Mouse (Mus musculus): ENCODE measurements around the gene Creld1. TPM values are rescaled to one million over a fixed set of nuclear protein-coding genes. Genes with fewer than 3 reads are reported as not detected.

The Creld1 gene
- total and polyA plus RNA-seq, 3 experiments: 3.4 to 12.9 (median 4.3) TPM

- Histone ChIP-seq H3K4me3 (replicated peaks in 1 of 3; ENCODE audit: low read depth in 2 of 3, low read length in 2 of 3, poor library complexity in 1 of 3) (no peak overlapping the region), H3K27ac (ENCODE audit: insufficient read depth, low read depth) (no peak overlapping the region), H3K4me2 (ENCODE audit: insufficient read depth, low read depth, poor library complexity, severe bottlenecking) (no peak overlapping the region), H3K36me3 (replicated peaks in 1 of 2; ENCODE audit: control insufficient read depth in 1 of 2, insufficient read depth in 1 of 2, low read length in 1 of 2) (no peaks in the 10 kb centered on the region), H3K27me3 (replicated peaks) (no peaks in the 10 kb centered on the region), H3K9me3 (replicated peaks; ENCODE audit: low read length) (no peaks in the 10 kb centered on the region), H3K4me1 (ENCODE audit: control insufficient read depth in 1 of 2, insufficient read depth in 2 of 2) (peaks cover 23 to 48% of the 10 kb centered on the region in 2 experiments), H3K79me2 (replicated peaks; ENCODE audit: control insufficient read depth, extremely low read depth, insufficient read depth, poor library complexity, severe bottlenecking) (no peaks in the 10 kb centered on the region), H3K9ac (ENCODE audit: insufficient read depth, low read depth) (no peak overlapping the region)
- no peak for DNase-seq (ENCODE audit: extremely low read depth)
- in situ Hi-C loops (cut with MboI; ENCODE audit: low pct_ligation_motif_present, low pct_unique_long_range_greater_than_20kb, low sequenced_read_pairs): no loop called here
- dilution Hi-C loops (cut with MboI; ENCODE audit: extremely low pct_ligation_motif_present, extremely low pct_unique_long_range_greater_than_20kb, low sequenced_read_pairs): no loop called here
- no peak for TF ChIP-seq GABPA (IDR thresholded peaks at IDR 0.05; ENCODE audit: insufficient replicate concordance, low read depth, low read length)
- no peak for TF ChIP-seq BHLHE40 (IDR thresholded peaks at IDR 0.05; ENCODE audit: low read depth, low read length)
- TF ChIP-seq MAZ (IDR thresholded peaks at IDR 0.05; ENCODE audit: low read depth, low read length): no peak
- TF ChIP-seq HCFC1 (IDR thresholded peaks at IDR 0.05; ENCODE audit: low read depth, low read length): no peak
- TF ChIP-seq KAT2A (IDR thresholded peaks at IDR 0.05; ENCODE audit: insufficient replicate concordance, low read length): no peak
- no peak for TF ChIP-seq IRF4 (IDR thresholded peaks at IDR 0.05; ENCODE audit: low read depth, low read length)
Measured at GRCm38 (mm10) chr6:113433661-113434060, 49.4 kb upstream of the Creld1 start.

DNA sequence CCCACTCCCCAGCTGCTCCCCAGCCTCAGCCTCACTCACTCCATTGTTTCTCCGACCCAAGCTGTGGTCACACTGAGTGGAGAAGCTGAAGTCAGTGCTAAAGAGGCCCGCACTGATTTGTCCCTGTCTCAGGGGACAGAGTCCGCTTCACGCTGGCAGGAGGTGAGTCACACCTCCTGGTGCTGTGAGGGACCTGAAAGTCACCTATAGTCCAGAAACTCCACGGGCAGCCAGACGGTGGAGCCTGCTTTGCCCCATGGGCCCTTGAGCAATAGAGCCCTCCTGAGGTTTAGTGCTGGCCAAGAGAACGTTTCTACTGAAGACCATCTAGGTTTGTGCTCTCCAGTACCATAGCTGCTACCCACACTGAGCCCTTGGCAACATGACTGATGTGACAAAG, 48.4 kb upstream of the Creld1 start:
- Histone ChIP-seq H3K27ac (ENCODE audit: insufficient read depth, low read depth) (no peak overlapping the region), H3K9me3 (replicated peaks; ENCODE audit: low read length) (no peaks in the 10 kb centered on the region), H3K9ac (ENCODE audit: insufficient read depth, low read depth) (no peak overlapping the region), H3K36me3 (replicated peaks in 1 of 2; ENCODE audit: control insufficient read depth in 1 of 2, insufficient read depth in 1 of 2, low read length in 1 of 2) (no peaks in the 10 kb centered on the region), H3K27me3 (replicated peaks) (no peaks in the 10 kb centered on the region), H3K4me3 (replicated peaks in 1 of 3; ENCODE audit: low read depth in 2 of 3, low read length in 2 of 3, poor library complexity in 1 of 3) (no peak overlapping the region), H3K4me2 (ENCODE audit: insufficient read depth, low read depth, poor library complexity, severe bottlenecking) (no peak overlapping the region), H3K4me1 (ENCODE audit: control insufficient read depth in 1 of 2, insufficient read depth in 2 of 2) (peaks cover 23 to 54% of the 10 kb centered on the region in 2 experiments), H3K79me2 (replicated peaks; ENCODE audit: control insufficient read depth, extremely low read depth, insufficient read depth, poor library complexity, severe bottlenecking) (no peaks in the 10 kb centered on the region)
- in situ Hi-C loops (cut with MboI; ENCODE audit: low pct_ligation_motif_present, low pct_unique_long_range_greater_than_20kb, low sequenced_read_pairs): no loop called here
- TF ChIP-seq HCFC1 (IDR thresholded peaks at IDR 0.05; ENCODE audit: low read depth, low read length) (no peak), MXI1 (IDR thresholded peaks at IDR 0.05; ENCODE audit: low read depth, low read length) (no peak), CHD1 (IDR thresholded peaks at IDR 0.05; ENCODE audit: low read depth, low read length) (no peak), ZC3H11A (IDR thresholded peaks at IDR 0.05; ENCODE audit: low read depth, low read length) (no peak), ZNF384 (IDR thresholded peaks at IDR 0.05; ENCODE audit: low read depth, low read length) (no peak), RAD21 (IDR thresholded peaks at IDR 0.05; ENCODE audit: low read depth, low read length) (no peak), UBTF (IDR thresholded peaks at IDR 0.05; ENCODE audit: low read depth, low read length) (no peak), CHD2 (IDR thresholded peaks at IDR 0.05; ENCODE audit: low read length) (no peak), KAT2A (IDR thresholded peaks at IDR 0.05; ENCODE audit: insufficient replicate concordance, low read length) (no peak), ZKSCAN1 (IDR thresholded peaks at IDR 0.05; ENCODE audit: borderline replicate concordance, low read depth, low read length) (no peak), E2F4 (IDR thresholded peaks at IDR 0.05; ENCODE audit: insufficient replicate concordance, low read depth, low read length) (no peak), ETS1 (conservative IDR thresholded peaks at IDR 0.05; ENCODE audit: low read depth, low read length) (no peak), CTCF (conservative IDR thresholded peaks at IDR 0.05 in 1 of 2, IDR thresholded peaks at IDR 0.05 in 1 of 2; ENCODE audit: low read depth in 2 of 2, low read length in 2 of 2) (no peak), MYC (IDR thresholded peaks at IDR 0.05; ENCODE audit: low read depth, low read length) (no peak), NELFE (IDR thresholded peaks at IDR 0.05; ENCODE audit: low read depth, low read length) (no peak), GABPA (IDR thresholded peaks at IDR 0.05; ENCODE audit: insufficient replicate concordance, low read depth, low read length) (no peak), ELF1 (IDR thresholded peaks at IDR 0.05; ENCODE audit: low read depth, low read length) (no peak)
- DNase-seq (ENCODE audit: extremely low read depth): no peak
- dilution Hi-C loops (cut with MboI; ENCODE audit: extremely low pct_ligation_motif_present, extremely low pct_unique_long_range_greater_than_20kb, low sequenced_read_pairs): no loop called here

Data from CH12.LX (cell line).